Mouse (Mus musculus) layer of hippocampus, postnatal 25 days (tissue): ENCODE data around the gene Baz2a. TPM values are rescaled to one million over a fixed set of nuclear protein-coding genes. Genes with fewer than 3 reads are reported as not detected.
"Not testable (repeated sequence)": the region's sequence is repeated elsewhere in the genome, so short reads cannot be mapped to it uniquely, and the experiment has no call there.

ENCODE experiments used
- DNase-seq, 2 experiments: peaks; one replicate each; pipeline ENCODE4 v3.0.0; 2022; ENCODE audit warnings: mixed read lengths in 2 of 2, low spot score in 1 of 2; ENCODE audit errors: extremely low spot score in 1 of 2
- total RNA-seq, 2 experiments: library from RNA; stranded (reverse); gene quantifications; 2 replicates each; pipeline ENCODE4 v1.2.3; 2021

Gene Baz2a
- total RNA-seq, 2 experiments from 2014 or later: 32.2 to 42.5 TPM

DNA sequence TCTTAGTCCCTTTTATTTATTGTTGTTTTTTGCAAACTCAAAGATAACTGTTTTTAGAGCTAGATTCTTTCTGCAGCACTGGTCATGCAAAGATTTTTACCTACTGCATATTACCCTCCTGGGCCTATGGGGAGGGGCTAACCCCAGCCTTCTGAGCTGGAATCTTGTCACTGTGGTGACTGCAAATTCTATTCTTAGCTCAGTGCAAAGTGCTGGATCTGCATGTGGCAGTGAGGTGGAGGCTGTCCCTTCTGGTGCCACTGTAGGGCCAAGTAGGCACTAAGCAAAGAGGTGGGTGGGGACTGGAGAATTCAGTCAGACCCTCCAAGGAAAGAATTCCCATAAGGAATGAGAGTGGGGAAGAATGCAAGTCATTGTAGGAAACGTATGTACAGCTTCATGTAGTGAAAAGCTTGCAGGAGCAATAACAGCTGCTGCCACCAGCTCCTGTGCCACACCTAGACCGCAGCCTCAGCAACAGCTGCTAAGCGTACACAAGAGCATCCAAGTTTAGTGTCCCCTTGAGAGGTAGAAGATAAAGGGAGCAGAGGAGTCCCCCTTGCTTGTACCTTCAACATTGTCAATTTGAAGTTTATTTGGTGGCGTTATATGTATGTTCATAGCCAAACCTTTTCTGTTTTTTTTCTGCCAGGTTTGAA lies 18.9 kb downstream of the Baz2a start:
- no peak for DNase-seq

DNA sequence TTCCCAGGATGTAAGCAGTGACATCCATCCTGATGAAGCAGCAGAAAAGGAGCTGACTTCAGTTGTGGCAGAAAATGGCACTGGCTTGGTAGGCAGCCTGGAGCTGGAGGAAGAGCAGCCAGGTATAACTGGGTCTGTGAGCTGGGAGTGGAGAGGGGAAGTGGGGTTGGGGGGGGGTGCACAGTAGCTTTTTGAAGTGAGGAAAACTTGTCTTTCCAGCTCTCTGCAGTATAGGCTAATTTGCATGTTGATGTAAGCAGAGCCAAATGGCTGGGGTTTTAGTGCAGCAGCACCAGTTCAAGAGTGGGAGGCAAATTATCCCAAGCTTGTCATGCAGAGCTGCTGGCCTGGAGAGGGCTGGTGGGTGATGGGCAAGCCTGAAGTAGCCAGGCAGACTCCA lies 19.9 kb downstream of the Baz2a start:
- no peak for DNase-seq

DNA sequence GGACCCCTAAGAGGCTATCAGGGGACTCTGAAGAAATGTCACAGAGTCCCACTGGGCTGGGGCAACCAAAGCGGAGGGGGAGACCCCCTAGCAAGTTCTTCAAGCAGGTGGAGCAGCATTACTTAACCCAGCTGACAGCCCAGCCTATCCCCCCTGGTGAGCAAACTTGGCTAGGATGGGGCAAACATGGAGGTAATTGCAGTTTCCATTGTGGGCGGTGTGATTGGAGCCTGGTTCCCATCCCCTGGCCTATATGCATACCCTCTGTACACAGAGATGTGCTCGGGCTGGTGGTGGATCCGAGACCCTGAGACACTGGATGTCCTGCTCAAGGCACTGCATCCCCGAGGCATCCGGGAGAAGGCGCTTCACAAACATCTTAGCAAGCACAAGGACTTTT lies 32.5 kb downstream of the Baz2a start:
- DNase-seq: no peak

DNA sequence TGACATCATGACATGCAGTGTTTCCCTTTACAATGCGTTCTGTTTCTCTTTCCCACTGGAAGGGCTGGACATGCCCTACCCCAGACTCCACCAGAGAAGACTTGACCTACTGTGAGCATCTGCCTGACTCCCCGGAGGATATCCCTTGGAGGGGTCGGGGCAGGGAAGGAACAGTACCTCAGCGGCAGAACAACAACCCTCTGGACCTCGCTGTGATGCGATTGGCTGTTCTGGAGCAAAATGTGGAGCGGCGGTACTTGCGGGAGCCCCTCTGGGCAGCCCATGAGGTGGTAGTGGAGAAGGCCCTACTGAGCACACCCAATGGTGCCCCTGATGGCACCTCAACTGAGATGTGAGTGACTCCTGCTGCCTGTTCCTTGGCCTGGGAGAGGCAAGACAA lies 33.5 kb downstream of the Baz2a start:
- no peak for DNase-seq

DNA sequence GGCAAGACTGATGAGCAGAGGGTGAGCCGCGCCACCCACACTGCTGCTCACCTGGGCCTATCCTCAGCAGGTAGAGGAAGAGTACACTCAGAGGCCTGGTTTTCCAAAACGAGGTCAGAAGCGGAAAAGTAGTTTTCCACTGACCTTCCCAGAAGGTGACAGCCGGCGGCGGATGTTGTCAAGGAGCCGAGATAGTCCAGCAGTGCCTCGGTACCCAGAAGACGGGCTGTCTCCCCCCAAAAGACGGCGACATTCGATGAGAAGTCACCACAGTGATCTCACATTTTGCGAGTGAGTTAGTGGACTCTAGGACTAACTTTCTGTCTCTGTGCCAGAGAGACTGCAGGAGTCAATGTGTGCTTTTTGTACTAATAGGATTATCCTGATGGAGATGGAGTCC lies 34.6 kb downstream of the Baz2a start:
- DNase-seq: no peak

DNA sequence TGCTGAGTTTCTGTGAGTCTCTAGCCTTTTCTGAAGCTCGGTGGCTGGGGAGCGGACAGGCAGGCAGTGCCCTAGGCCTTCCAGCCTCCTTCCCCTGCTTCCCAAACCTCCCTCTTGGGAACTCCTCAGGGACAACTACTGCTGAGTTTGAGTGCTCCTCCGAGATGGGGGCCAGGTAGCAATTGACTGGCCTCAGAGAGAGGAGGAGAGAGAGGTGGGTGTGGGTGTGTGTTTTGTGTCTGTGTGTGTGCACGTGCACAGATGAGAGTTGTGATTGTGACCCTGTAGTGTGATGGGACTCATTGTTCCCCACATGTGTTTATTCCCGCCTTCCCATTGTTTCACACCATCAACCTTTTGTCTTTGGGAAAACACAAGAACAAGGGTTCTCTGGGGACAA lies 36.1 kb downstream of the Baz2a start:
- DNase-seq: no peak

DNA sequence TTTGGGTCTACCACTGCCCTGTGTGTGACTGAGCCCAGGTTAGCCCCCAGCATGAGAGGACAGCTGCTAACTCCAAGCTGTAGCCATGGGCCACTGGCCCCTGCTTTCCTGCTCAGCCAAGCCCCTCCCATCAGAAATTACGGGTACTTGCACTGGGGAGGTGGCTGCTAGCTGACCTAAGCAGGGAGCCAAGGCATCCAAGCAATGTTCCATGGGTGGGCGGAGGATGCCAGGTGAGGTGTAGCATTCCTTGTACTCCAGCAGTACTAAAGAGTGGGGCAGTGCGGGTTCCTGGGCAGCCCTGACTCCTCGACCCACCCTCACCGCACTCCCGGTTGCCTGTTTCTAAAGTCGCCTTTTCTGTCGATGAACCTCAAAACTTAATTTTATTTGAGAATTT lies 36.8 kb downstream of the Baz2a start:
- no peak for DNase-seq

DNA sequence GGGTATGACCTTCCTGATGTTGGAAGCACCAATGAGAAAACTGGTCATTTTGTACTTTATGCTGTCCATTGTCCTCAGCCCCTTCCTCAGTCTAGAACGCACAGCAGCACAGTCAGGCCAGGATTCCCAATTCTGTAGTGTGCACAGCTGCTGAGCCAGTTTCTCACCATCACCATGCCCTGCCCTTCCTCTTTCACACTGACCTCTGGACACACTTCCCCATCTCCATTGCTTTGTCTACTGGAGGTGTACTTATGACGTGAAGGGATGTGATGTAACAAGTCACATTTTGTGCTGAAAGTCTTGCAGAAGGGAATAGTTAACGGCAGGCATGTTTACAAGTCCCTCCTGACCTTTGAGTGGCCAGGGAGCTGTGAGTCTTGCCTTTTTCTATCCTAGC lies 39.9 kb downstream of the Baz2a start:
- DNase-seq: no peak

DNA sequence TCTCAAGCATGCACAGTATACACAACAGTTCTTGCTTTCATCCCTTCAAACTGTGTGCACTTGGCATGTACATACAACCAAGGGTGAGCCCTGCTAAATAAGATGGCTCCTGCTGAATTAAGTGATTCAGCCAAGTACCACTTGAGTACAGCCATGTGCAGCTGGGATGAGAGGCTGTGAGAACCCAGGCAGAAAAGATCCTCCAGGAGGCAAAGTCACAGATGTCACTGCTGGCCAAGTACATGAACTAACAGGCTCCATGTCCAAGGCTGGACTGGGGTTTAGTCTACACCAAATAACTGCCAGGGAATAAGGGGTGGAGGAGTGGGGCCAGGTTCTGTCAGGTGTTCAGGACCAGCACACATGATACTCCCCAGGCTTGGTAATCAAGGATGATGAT lies 40.4 kb downstream of the Baz2a start:
- DNase-seq: no peak

DNA sequence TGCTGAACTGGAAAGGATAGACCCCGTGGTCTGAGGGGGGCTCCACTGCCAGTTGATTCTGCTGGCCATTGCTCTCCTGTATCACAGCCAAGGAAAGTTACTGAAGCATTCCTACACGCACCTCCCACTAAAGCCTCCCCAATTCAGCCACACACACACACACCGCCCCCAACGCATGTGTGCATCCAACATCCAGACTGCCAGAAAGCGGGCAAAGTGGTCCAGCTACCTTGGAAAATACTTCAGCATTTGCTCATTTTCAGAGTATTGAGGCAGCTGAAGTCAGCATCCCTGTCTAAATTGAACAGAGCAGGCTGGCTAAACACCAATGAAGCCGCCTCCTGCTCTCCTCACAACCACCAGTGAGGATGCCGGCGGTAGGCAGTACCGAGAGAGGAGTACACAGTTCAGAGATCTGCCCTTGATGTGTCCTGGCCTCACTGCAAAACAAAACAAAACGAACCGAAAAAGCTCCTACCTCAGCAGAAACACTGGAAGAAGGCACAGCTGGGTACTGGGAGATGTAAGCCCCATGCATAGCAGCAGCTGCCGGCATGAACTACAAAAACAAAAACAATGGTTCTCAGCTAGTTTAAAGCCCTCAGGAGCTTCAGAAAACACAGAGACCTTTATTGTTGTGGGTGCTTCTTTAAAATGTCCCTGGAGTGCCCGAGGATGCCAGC lies 42.4 kb downstream of the Baz2a start:
- DNase-seq: peak; percentile 27 to 32

DNA sequence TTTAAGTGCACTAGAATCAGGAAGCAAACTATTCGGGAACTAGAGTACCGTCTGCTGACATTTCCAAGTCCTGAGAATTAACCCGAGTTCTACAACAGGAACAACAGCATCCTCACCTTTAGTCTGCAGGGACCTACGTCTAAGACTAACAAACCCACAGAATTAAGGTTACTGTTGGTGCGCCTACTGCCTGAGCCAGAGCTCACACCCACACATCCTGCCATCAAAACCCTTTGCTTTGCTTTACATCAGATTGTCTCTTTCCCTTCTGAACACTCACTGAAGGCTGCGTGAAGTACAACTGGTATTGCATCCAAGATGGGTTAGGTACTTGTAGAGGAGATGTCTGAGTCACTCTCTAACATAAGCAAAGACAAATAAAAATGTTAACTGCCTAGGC lies 44.0 kb downstream of the Baz2a start:
- no peak for DNase-seq

DNA sequence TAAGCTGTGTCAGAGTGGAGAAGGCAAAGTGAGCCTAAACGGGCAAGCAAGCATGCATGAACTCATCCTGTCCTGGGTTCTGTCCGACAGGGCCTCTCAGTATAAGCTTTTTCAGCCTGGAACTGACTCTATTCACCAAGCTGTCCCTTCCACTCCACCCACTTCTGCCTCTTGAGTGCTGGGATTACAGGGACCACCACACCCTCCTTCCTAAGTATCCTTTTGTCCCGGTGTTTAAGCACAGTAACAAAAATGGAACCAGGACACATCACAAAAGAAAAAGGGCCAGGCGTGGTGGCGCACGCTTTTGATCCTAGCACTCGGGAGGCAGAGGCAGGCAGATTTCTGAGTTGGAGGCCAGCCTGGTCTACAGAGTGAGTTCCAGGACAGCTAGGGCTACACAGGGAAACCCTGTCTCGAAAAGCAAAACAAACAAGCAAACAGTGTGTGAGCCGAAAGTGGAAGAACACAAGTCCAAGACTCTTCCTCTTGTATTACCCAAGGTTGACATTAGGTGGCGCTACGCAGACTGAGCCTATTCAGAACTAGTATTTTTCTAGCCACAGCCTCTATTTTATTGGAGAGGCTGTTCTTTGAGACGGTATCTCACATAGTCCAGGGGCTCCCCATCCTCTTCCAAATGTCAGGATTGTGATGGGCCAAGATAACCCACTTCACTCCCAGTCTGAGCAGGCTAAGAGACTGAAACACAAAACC lies 49.0 kb downstream of the Baz2a start:
- DNase-seq: peak in 1 of 2 experiments; percentile 49

DNA sequence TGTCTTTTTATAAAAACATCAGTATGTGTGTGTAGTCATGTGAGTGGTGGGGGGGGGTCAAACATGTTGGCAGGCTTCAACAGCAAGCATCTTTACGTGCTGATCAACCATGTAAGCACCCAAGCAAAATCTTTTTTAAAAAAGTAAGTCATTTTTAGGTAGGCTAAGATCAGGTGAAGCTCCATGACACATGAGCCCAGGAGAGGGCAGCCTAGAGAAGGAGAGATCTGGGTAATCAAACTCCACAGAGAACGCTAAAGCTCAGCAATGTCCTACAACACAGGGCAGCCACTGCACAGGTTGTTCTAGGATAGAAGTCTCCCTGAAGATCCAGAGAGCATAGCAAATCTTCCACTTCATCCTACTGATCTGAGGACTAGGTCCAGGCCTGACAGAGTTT lies 50.8 kb downstream of the Baz2a start:
- DNase-seq: no peak

DNA sequence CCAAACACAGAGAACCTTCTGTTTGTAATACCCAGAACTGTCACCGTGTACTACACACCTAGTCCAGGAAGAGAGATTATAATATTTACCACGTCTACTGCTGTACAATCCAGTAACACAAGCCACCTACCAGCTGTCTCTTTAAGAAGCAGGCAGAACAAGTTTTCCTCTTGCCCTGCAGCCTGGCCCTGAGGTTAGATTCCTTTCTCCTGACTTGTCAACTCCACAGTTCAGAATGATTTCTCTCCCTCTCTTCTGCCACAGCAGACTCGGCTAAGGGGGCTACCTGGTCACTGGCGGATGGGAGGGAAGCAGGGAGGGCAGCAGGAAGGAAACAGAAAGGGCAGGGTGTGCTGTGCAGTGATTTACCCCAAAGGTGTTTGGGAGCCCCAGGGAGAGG lies 52.3 kb downstream of the Baz2a start:
- no peak for DNase-seq

DNA sequence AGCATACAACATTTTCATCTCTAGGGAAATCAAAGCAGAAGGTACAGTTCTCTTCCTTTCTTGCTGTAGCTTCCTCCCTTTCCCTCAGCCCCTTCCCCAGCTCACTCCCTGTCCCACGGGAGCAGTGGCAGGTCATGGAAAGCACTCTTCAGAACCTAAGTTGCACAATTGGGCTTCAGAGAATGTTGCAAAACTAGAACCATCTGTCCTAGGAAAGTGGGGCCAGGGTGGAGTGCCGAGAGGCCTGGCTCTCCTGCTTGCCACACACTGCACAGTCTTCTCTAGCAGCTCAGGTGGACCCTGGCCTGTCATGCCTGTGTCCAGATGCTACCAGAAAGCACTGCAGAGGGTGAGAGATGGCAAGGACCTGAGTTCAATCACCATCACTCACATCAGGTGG lies 53.6 kb downstream of the Baz2a start:
- no peak for DNase-seq

DNA sequence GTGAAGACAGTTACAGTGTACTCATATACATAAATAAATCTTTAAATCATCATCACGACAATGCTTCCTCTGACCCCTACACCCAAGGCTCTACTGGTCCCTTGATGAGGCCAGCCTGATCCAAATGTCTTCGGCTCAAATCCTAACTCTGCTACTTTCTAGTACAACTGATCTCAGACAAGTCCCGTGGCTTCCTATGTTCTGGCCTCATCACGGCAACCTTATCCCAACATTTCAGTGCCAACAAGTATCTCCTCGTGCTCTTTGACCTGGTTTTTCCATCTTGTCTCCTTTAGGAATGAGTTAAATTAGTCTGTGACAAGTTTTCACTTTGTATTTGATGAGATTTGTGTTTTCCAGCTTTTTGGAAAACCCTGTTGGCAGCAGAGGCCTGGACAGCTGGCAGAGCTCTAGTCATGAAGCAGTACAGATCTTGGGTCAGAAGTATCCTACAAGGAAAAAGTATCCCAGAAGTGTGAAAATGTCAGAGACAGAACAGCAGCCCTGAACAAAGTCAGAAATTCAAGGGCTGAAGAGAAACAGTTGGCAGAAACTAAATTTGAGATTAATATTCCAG lies 57.5 kb downstream of the Baz2a start:
- no peak for DNase-seq

DNA sequence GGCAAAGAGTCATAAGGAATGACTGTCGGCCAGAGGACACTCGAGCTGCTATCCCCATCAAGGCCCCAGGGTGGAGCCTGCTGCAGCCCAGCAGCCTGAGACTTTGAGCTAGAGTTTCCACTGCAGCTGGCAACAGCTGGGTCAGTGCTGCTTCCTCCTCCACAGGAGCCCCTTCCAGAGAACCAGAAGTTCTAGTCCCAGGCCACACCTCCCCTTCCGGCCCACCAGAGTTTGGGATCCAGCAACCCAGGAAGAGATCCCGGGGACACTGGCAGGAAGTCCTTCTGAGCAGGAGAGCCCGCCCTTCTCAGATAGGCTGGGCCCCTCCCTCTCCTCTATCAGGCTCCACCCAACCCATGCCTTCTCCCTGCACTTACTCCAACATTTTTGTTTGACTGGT lies 58.2 kb downstream of the Baz2a start:
- no peak for DNase-seq

DNA sequence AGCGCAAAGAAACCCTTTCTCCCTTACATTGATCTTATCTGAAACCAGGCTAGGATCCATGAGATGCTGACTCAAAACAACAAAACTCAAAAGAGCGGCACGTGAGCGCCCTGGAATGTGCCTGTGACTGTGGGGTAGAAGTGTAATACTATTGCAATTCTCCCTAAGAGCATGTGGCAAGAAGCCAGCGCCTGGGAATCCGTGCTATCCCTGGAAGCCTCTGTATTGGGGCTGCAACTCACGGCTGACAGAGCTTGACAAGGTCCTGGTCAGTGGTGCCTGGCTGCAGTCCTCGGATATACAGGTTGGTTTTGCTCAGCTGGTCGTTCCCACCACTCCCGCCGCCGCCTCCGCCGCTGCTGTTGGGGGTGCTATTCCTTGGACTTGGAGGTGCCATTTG lies 59.6 kb downstream of the Baz2a start:
- no peak for DNase-seq

DNA sequence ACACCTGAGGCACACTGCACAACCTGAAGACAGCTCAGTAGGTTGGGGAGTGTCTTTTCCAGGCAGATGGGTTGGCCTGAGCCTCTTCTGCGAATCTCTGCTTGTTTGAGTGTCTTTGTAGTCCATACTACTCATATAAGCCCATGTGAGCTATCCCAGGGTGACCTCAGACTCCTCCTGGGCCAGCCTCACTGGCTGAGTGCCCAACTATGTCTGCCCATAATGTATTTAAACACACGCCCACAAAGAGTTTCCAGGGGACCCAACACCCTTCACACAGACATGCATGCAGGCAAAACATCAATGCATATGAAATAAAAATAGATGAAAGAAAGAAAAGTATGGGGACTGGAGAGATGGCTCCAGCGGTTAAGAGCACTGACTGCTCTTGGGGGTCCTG lies 62.6 kb downstream of the Baz2a start:
- DNase-seq: no peak

DNA sequence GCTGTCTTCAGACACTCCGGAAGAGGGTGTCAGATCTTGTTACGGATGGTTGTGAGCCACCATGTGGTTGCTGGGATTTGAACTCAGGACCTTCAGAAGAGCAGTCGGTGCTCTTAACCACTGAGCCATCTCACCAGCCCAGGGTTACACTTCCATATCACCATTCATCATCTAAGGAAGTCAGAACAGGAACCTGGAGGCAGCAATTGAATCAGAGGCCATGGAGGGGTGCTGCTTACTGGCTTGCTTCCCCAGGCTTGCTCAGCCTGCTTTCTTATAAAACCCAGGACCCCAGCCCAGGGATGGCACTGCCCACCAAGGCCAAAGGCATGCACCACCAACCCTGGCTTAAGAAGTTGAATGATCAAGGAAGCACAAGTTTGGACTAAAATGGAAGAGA lies 74.3 kb downstream of the Baz2a start:
- not testable (repeated sequence) for DNase-seq

DNA sequence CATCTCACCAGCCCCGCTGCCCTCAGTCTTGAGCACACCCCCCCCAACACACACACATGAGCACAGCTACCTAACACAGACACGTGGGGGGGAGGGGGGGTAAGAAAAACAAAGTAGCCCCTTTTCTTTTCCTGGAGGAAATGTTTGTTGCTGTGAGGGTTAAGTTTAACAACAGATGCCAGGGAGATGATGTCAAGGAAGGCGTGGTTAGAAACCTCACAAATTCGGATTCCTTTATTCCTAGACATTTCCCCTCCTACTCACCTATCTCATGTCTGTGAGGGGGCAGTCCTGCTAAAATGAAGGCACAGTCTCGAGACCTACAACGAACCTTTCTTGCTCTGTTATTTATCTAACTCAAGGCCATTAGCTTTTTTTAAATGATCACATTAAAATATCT lies 75.7 kb downstream of the Baz2a start:
- DNase-seq: no peak

DNA sequence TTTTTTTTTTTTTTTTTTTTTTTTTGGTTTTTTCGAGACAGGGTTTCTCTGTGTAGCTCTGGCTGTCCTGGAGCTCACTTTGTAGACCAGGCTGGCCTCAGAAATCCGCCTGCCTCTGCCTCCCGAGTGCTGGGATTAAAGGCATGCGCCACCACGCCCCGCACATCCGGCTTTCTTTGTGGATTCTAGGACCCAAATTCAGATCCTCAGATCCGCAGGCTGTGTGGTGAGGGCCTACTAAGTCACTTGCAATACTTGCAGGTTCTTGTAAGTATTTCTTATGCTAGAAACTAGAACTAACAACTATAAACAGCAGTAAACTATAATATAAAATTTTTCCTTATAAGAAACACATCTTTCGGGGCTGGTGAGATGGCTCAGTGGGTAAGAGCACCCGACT lies 80.0 kb downstream of the Baz2a start:
- DNase-seq: not testable (repeated sequence)
